Mouse (Mus musculus): ENCODE data around the gene Ren1.

Ren1 gene

DNA sequence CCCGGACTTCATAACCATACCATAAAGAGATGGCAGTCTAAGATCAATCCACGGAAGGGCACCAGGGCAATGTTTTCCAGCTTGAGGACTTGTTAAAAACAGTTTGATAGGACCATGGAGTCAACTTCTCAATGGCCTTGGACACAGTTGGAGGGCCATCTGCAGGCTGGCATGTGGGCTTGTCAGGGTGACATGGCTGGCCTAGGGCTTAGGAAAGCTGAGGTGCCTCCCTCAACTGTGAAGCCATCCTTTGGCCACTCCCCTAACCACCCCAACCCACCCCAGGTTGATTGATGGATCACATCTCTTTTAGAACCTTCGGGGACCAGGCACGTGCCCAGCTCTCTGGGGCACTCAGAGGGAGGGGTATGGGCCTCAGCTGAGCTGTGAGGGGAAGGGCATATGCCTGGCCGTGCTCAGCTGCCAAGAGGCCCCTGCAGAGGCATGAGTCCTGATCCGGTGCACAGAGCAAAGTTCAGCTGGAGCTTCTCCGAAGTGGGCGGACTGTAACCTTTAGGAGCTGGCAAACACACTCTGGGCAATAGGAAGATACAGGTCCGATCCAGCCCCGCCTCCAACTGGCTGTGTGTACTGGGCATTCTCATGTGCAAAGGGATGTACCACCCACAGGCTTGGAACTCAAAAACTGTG, 25.5 kb downstream of the Ren1 start:
- no peak for DNase-seq (ENCODE audit: low read depth, low spot score)

DNA sequence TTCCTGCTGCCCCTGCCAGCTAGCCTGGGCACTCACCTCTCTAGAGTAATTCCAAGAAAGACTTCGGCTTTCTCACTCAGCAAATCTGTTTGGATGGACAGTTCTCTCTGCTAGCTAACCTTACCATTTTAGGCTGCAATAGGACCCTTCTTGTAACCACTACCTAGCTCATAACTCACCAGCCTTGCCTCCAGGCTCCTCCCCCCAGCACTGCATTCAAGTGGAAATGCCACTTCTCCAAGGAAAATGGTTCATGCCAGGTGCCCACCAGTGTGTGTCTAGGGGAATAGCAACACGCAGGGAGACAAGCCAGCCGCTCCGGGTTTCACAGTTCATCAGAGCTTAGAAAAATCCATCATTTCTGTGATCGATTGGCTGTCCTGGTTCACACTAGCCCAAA, 27.2 kb downstream of the Ren1 start:
- DNase-seq (ENCODE audit: low read depth, low spot score) = no peak

DNA sequence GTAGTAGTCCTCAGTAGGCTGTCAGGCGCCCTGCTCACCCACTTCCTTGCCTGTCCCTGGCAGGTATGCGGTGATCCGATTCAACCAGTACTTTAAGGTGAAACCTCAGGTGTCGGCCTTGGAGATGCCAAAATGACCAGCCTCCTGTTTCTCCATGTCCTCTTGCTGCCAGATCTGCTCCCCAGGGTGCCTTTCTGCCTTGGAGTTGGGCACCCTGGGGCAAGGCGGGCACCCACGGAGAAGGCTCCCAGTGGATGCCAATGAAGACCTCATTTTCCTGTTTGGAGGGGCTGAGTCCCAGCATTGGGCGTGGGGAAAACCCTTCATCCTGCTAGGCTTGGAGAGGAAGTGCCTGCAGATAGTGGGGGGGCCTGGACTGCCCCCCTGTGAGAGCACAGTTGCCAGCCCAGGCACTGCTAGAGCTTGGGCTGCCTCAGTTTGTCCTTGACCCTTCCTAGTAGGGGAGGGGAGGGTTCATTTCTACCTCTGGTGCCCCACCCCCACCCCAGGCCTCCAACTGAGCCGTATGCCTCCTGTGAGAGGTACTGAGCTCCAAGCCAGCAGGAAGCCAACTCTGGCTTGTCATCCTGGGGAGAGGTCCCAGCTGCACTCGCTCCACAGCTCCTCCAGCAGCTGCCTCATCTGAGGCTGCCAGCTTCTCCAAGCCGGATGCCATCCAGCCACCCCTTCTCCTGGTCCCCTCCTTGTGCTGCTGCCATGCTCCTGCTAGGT, 29.1 kb downstream of the Ren1 start:
- no peak for DNase-seq (ENCODE audit: low read depth, low spot score)

DNA sequence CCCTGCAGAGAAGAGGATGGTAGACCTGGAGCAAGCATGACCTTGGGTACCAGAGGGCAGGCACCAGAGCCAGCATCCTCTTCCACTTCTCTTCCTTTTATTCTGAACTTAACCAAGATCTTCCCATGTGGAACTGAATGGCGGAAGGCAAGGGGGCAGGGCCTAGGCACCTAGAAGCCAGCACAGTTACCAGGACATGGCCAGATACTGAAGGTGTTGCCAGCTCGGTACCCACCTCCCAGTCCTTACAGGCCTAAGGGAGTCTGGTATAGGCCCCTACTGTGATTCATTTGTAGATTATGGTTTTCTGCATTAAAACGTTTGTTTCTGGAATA, 29.6 kb downstream of the Ren1 start:
- DNase-seq (ENCODE audit: low read depth, low spot score) = no peak

DNA sequence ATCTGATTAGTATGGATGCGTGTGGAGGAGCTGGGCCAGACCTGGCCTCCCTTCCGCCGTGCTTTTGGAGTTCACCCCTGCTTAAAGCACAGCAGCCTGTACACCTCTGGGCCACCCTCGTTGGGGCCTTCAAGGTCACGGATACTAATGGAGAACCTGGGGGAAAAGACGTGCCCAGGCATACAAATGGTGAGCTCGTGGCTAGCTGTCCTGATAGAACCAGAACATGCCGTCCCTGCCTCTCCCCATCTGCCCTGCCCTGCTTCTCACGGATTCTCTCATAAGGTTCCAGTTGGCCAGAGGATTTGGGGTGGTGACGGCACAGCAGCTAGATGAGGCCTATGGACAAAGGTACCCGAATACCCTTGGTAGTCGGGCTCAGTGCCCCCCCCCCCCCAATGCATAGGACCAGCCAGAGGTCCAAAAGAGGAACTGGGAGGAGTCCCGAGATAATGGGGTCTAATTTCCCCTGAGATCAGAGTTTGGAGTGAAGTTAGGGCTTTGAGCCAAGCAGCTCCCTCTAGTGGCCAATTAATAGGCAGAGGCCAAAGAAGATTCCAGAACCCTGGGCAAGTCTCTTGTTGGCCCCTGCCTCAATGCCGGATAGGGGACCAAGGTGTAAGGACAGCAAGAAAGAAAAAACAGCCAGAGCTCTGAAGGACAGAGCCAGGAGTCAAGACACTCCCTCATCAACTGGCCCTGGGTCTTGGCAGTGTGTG, 30.2 kb downstream of the Ren1 start:
- peak; percentile 25 for DNase-seq (ENCODE audit: low read depth, low spot score)

DNA sequence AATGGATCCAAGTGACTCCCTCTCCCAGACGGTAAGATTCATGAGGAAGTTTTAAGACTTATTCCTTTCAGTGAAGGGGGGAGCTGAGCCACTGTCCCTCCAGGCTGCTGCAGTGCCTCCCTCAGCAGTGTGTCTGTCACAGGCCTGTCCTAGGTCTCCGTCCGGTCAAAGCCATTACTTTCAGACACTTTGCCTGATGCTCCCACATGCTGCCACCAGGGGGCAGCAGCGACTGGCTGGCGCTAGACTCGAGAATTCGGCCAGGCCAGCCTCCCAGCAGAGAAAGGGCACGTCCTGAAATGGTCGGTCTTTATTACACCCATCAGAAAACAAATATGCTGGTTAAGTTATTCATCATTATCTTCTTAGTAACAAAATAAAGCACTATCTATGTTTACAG, 31.7 kb downstream of the Ren1 start:
- peak; percentile 81 for DNase-seq (ENCODE audit: low read depth, low spot score)

DNA sequence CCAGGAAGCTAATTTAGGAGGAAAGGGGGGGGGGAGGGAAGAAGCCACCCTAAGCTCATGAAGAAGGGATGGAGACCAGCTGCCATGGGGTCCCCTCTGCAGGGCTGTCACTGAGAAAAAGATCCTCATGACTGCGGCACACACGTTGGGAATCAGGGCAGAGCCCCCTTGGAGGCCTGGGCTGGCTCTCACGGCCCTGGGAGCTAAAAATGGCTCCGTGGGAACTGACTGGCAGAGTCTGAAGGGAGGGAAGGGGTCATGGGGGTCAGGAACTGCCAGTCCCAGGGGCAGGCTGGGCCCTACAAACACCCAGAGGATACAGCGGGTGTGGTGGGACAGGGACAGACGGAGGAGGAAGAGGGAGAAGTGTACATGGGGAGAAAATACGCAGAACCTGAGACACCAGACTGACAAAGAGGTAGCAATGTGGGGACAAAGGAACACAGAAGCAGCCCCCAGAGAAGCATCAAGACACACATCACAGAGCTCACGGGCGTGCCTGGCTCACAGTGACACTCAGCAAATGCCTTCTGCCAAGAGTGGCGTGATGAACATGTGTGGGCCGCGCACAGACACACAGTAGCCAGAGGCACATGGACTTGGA, 32.3 kb downstream of the Ren1 start:
- DNase-seq (ENCODE audit: low read depth, low spot score) = no peak

DNA sequence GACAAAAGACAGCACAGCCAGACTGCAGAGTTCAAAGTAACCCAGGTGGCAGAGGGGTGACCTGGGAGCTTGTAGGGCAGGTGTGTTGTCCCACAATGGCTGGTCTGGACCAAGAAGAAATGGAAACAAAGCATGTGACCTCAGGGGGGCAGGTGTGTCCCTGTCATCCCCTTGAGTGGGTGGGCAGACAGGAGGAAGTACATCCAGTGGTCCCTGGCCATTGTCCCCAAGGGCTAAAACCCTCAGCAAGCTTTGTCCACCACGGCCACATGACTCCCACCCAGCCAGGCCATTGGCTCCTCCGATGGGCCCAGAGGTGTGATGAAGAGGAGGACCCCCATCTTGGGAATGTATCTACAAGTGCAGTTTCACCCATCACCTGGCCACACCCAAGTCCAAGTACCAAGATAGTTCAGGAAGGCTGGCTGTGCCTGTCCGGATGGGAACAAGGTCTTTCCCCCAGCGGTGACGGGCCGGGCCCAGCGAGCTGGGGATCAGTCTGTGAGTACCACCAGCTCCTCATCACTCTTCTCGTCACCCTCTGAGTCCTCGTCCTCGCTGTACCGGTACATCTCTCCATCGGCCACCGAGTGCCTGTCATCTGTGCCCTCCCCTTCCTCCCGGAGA, 33.0 kb downstream of the Ren1 start:
- no peak for DNase-seq (ENCODE audit: low read depth, low spot score)

DNA sequence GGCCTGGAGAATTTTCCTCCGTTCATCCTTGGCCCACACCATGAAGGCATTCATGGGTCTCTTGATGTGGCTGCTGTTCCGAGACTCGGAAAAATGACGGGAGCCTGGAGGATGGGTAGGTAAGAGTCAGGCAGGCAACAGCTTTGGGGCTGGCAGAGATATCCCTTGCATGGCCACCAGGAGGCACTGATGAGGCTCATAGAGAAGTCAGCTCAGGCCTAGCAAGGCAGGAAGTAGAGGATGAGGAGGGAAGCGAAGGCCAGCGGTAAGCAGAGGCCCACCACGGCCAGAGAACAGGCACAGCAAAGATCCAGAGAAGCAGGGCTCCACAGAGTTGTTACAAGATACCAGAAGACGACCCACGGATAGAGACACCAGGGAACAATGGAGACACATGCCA, 35.2 kb downstream of the Ren1 start:
- peak; percentile 34 for DNase-seq (ENCODE audit: low read depth, low spot score)

DNA sequence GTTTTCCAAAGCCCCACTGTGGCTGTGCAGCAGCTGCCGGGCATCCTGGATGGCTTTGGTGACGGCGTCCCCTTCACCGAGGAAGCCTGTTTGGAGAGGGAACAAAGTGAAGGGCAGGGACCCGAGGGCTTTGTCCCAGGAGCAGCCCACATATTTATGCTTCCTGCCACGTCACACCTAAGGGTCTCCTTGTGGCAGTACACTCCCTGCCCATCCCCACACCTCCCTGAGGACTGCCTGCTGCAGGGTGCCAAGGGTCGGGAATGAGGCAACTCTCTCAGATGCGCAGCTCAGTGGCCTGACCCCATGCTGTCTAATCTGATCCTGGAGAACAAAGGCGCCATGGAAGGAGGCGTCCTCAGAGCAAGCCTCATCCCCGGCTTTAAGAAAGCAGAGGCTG, 35.9 kb downstream of the Ren1 start:
- no peak for DNase-seq (ENCODE audit: low read depth, low spot score)

DNA sequence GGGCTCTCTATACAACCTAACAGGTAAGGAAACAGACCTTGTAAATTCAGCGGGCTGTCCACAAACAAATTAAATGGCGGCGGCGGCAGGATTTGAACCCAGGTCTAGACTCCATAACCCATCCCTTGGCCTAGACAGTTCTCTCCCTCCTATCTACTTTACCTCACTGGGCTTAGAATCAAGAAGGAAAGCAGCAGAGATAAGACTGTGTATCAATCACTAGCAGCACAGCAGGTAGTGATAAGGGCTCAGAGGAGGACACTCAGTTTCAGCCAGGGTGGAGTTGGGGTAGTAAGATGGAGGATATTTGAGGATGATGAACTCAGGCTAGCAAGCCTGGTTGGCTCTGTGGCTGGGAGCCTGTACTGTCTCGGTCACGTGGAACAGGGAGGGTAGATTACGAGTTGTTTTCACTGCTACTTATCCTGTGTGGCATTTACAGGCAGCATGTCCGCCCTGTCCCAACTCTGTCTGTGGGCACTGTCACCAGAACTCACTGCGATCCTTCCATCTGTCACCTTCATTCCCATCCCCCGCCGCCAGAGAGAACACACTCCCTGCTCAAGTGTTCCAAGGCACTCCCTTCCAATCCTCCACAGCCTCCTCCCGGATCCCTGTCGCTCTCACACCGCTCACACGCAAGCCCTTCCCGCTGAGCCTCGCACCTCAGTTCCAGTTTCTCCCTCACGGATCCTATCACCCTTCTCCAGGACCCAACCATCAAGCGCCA, 37.4 kb downstream of the Ren1 start:
- DNase-seq (ENCODE audit: low read depth, low spot score) = no peak

DNA sequence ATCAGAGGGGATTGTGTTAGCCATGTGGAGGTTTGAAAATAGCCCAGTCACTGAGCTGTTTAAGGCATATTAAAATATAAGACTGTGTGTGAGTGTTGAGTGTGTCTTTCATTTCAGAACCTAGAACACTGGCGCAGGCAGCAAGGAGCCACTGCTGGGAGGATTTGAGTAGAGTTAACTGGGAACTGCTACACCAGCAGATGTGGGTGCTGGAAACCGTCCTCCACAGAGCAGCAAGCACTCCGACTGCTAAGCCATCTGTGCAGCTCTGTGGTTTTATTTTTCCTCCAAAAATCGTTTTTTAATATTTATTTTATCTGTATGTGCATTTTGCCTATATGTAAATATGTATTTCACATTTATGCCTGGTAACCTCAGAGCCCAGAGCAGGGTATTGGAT, 44.4 kb downstream of the Ren1 start:
- DNase-seq (ENCODE audit: low read depth, low spot score) = no peak

DNA sequence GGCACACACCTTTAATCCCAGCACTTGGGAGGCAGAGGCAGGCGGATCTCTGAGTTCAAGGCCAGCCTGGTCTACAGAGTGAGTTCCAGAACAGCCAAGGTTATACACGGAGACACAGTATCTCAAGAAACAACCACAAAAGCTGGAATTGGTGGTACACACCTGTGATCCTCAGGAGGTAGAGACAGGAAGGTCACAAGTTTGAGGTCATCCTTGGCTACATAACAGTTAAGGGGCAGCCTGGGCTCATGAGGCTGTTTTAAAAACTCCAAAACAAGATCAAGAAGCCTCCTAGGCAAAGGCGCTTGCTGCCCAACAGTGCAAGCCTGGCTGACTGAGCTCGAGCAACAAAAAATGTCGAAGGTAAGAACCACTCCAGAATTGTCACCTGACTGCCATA, 46.4 kb downstream of the Ren1 start:
- no peak for DNase-seq (ENCODE audit: low read depth, low spot score)

DNA sequence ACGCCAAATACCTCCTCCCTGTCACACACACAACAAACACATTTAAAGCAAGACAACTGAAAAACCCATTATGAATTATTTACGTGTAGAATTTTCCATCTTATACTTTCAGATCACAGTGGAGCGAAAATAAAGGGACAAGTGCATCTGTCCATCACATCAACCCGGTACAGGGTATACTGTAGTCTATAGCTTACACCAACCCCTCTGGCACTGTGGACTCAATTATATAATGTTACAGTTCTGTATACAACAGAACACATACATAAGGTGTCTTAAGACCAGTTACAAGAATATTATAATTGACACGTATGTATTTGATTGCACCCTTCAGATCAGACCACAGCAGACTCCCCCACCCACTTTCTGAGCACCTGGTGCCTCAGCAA, 46.8 kb downstream of the Ren1 start:
- no peak for DNase-seq (ENCODE audit: low read depth, low spot score)

DNA sequence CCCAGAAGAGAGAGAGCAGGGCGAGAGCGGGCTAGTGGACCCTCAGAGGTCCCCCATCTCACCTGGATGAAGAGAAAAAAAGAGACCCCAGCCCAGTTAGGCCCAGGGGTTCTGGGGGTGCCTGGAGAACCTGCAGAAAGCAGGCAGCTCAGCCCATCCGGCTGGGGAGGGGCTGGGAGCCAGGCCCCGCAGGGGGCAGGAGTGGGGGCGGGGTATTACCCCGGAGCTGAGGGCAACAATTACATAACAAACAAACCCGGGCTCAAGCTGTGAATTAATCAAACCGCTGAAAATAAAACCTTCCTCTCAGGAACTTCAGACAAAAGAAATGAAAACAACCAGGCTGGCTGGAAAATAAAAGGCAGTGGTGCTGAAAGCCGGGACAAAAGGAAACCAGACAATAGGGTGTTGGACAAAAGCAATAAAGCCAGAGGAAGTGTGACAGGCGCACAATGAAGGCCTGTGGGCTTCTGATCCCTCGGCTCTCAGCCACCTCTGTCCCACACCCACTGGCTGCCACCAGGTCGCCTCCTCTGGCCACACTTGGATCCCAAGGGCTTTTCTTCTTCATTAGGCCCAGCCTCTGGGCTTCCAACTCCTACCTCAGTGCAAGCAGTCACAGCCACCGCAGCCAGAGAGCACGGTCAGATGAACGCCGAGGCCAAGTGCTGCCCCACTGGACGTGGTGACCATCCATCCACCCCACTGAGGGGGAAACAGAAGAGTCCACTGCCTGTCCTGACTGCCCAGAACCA, 47.4 kb downstream of the Ren1 start:
- no peak for DNase-seq (ENCODE audit: low read depth, low spot score)

DNA sequence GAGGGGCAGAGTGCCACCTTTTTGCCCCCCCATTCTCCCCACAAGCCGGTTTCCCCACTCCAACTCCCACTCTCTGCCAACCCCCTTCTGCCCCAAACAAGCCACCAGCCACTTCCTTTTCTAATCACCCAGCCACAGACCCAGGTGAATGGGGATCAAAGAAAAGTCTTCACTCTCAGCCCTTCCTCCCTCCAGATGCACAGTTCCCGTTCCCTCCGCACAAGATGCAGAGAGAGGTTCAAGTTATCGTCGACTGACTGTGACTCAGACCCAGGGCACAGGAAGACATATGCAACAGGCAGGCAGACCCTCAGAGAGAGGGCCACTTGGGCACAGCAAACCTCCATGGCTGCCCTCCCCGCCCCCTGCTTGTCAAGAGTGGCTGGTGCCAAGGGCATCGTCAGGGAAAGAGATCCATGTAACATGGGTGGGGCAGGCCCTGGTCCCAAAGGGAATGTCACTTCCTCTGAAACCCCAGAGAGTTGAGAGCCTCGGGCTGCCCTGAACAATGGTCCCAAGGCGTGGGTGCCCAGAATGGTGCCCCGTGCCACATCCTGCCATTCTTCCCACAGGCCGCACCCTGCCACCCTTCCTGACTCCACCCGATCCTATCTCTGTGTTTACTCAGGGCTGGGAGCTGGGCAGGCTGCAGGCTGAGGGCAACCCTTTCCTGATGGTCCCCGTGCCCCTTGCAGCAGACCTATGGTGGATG, 49.9 kb downstream of the Ren1 start:
- DNase-seq (ENCODE audit: low read depth, low spot score) = no peak

DNA sequence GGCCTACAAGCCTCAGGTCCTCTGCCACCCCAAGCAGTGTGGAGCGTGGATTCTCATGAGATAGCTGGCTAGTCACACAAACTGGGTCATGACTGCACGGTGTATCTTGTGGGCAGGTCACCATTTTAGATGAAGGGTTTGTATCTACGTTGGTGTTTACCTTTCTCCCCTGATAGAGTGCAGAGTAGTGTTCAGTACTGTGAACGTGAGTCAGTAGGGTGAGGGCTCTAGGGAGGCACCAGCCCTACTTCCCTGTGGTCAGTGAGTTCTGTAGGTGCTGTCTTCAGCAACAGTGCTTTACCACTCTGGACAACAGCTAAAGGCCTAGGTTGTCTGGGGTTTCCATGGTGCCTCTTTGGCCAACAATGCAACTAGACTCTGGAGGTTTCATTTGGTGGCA, 53.7 kb downstream of the Ren1 start:
- no peak for DNase-seq (ENCODE audit: low read depth, low spot score)

DNA sequence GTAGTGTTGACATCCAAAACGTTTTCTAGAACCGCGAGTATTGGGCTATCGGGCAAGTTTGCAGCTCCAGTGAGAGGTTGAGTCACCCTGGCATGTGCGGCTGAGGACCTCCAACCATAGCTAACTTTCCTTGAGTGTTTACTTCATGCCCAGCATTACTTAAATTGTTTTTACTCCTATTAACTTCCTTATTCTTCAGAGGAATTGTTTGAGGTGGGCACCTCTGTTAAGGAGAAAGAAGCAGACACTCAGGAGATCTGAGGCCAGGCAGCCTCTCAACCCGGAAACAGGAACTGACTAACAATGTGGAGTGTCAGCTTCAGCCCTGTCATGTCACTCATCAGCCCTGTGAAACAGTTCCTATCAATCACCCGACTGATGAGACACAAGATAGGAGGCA, 56.3 kb downstream of the Ren1 start:
- no peak for DNase-seq (ENCODE audit: low read depth, low spot score)

DNA sequence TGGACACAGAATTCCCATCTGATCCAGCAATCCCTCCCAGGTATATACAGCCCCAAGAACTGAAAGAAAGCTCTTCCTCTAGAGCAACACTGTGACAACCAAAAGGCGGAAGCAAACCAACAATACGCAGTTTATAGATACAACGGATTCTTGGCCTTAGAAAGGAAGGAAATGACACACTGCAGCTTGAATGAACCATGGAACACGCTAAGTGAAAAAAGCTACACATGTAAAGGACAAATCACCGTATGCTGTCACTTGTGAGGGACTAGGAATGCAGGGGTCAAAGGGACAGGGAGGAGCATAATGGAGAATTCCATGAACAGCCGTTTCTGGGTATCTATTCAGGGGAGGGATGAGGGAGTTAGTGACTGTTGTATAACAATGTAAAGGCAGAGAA, 57.1 kb downstream of the Ren1 start:
- no peak for DNase-seq (ENCODE audit: low read depth, low spot score)

DNA sequence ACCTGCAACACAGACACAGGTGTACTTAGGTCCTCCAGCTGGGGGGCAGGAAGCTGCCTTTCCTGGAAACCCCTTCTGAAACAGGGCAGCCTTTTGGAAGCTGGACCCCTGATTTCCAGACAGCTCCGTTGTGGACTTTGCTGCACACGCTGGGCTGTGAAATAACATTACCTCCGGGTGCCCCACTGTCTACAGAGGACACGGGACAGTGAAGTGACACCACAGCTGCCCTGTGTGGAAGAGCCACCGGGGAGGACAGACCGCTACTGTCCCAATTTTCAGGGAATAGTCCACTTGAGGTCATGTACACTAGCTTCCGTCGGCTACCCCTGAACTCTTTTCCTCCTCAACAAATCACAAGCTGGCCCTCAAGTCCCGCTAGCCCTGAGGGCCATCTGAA, 58.0 kb downstream of the Ren1 start:
- no peak for DNase-seq (ENCODE audit: low read depth, low spot score)
